Mouse (Mus musculus) limb, embryonic 11.5 days (tissue): ENCODE measurements around the gene Wdr89. TPM values are rescaled to one million over a fixed set of nuclear protein-coding genes. Genes with fewer than 3 reads are reported as not detected.

Experiments used
- ATAC-seq: fragments of 200-750 bp; cut with Nextera tagmentation; 2 replicates; pipeline ENCODE4 v1.8.0; 2017; ENCODE audit warnings: low read depth; ENCODE audit not compliant: insufficient number of reproducible peaks, low FRiP score, low TSS enrichment
- DNase-seq: peaks from one replicate; pipeline ENCODE4 v3.0.0-alpha.2; 2015; ENCODE audit warnings: low spot score
- H3K27ac ChIP-seq: fragments of 300-500 bp; sonication (generic); replicated peaks from 2 replicates; pipeline ENCODE4 v1.5.1; 2014; ENCODE audit warnings: low read depth, mild to moderate bottlenecking, low read length
- H3K27me3 ChIP-seq: fragments of 300-500 bp; sonication (generic); 2 replicates; pipeline ENCODE4 v1.6.1; 2014; ENCODE audit warnings: mild to moderate bottlenecking, low read length, mixed read lengths; ENCODE audit not compliant: control insufficient read depth, insufficient read depth
- H3K36me3 ChIP-seq: fragments of 300-500 bp; sonication (generic); 2 replicates; pipeline ENCODE4 v1.6.1; 2014; ENCODE audit warnings: mild to moderate bottlenecking, low read length, moderate library complexity, mixed read lengths; ENCODE audit not compliant: control insufficient read depth, insufficient read depth
- H3K4me1 ChIP-seq: fragments of 300-500 bp; sonication (generic); 2 replicates; pipeline ENCODE4 v1.6.1; 2014; ENCODE audit warnings: low read length, mixed read lengths; ENCODE audit not compliant: control insufficient read depth, insufficient read depth
- H3K4me2 ChIP-seq: fragments of 300-500 bp; sonication (generic); 2 replicates; pipeline ENCODE4 v1.6.1; 2014; ENCODE audit warnings: low read depth, mild to moderate bottlenecking, moderate library complexity; ENCODE audit not compliant: severe bottlenecking
- H3K4me3 ChIP-seq: fragments of 300-500 bp; sonication (generic); 2 replicates; pipeline ENCODE4 v1.5.1; 2014; ENCODE audit warnings: low read depth, low read length
- H3K9ac ChIP-seq: fragments of 300-500 bp; sonication (generic); 2 replicates; pipeline ENCODE4 v1.6.1; 2014; ENCODE audit warnings: mild to moderate bottlenecking, low read length
- H3K9me3 ChIP-seq: fragments of 300-500 bp; sonication (generic); 2 replicates; pipeline ENCODE4 v1.6.1; 2016; ENCODE audit warnings: low read length; ENCODE audit not compliant: control insufficient read depth
- WGBS: fragments of 180-500 bp; shearing (Covaris S2); extraction: QIAGEN DNeasy Blood & Tissue Kit; methylation state at CpG from one replicate; pipeline ENCODE4 v1.1.7; 2014; 5-methylcytosine and 5-hydroxymethylcytosine counted together
- polyA plus RNA-seq: library from polyadenylated mRNA; unstranded; fragments of >200 nt; fragmentation: Nextera tagmentation; extraction: Ambion mirVana; gene quantifications from 2 replicates; pipeline ENCODE4 v1.2.1, GENCODE M21; 2014

Gene Wdr89
- polyA plus RNA-seq, 1 experiment from 2014 or later = 14.4 TPM

DNA sequence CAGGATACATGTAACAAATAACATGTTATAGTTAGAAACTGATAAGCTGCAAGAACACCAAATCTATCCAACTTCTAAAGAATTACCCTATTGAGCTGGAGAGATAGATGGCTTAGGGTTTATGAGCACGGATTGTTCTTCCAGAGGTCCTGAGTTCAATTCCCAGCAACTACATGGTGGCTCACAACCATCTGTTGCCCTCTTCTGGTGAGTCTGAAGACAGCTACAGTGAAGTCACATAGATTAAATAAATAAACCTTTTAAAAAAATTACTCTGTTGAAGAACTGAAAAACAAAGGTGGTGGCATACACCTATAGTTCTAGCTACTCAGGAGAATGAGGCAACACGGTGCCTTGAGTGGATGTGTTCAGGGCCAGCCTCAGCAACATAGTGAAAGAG is 21.7 kb downstream of the Wdr89 start:
- Histone ChIP-seq H3K9ac (no peak overlapping the region), H3K4me1 (no peaks in the 10 kb centered on the region), H3K27ac (no peak overlapping the region), H3K4me3 (no peak overlapping the region), H3K27me3 (no peaks in the 10 kb centered on the region), H3K4me2 (no peak overlapping the region), H3K36me3 (no peaks in the 10 kb centered on the region), H3K9me3 (no peaks in the 10 kb centered on the region)
- no peak for ATAC-seq
- no peak for DNase-seq
- WGBS = 83% methylated on average over 2 of the region's 2 CpGs

DNA sequence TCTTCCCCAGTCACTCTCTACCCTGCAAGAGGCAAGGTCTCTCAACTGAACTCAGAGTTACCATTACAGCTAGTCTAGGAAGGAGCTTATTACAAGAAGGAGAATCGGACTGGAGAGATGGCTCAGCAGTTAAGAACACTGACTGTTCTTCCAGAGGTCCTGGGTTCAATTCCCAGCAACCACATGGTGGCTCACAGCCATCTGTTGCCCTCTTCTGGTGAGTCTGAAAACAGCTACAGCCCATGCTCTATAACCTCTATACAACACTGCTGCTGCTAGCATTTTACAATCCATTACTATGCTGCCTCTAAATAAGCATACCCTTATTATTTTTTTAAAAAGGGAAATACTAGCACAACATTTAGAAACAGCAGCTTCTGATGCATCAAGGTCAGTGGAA is 23.6 kb downstream of the Wdr89 start:
- Histone ChIP-seq H3K4me1 (no peaks in the 10 kb centered on the region), H3K36me3 (no peaks in the 10 kb centered on the region), H3K27me3 (no peaks in the 10 kb centered on the region), H3K4me3 (no peak overlapping the region), H3K27ac (no peak overlapping the region), H3K9me3 (no peaks in the 10 kb centered on the region), H3K4me2 (no peak overlapping the region), H3K9ac (no peak overlapping the region)
- no peak for DNase-seq
- ATAC-seq = no peak
- 88% methylated on average over 1 of the region's 1 CpGs for WGBS

DNA sequence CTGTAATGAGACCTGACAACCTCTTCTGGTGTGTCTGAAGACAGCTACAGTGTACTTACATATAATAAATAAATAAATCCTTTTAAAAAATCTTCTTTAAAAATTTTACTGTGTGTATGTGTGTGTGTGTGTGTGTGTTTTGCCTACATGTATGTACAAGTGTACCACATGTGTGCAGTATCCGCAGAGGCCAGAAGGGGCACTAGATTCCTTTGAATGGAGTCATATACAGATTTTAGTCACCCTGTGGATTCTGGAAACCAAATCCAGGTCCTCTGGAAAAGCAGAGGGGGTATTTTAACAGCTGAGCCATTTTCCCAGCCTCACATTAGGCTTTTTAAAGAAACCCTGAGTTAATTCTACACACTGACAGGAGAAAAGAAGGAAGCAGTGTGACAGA is 27.6 kb downstream of the Wdr89 start:
- H3K4me3 ChIP-seq = no peak overlapping the region
- H3K9me3 ChIP-seq = no peaks in the 10 kb centered on the region
- no peak overlapping the region for H3K9ac ChIP-seq
- no peaks in the 10 kb centered on the region for H3K36me3 ChIP-seq
- DNase-seq (no peak), ATAC-seq (no peak)
- H3K4me1 ChIP-seq = no peaks in the 10 kb centered on the region
- H3K27me3 ChIP-seq = no peaks in the 10 kb centered on the region
- no peak overlapping the region for H3K4me2 ChIP-seq
- H3K27ac ChIP-seq = no peak overlapping the region
- 86% methylated on average over 1 of the region's 1 CpGs for WGBS

DNA sequence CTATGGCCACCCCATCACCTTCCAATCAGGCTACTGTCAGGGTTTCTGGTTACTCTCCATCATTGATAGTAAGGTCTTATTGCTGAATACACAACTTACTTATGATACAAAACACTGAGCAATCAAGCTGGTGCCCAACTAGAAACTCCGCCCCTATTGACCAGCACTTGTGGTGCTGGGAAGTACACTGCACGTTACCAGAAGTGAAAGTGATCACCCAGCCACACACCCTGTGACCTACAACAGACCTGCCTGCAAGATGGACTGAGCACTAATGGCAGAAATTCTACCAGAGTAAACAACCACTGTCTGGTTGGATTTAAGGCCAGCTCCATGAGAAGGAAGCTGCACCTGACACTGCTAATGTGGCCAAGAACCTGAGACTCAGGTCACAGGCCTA is 31.0 kb downstream of the Wdr89 start:
- Histone ChIP-seq H3K36me3 (no peaks in the 10 kb centered on the region), H3K9ac (no peak overlapping the region), H3K27ac (no peak overlapping the region), H3K4me3 (no peak overlapping the region), H3K9me3 (no peaks in the 10 kb centered on the region), H3K27me3 (no peaks in the 10 kb centered on the region), H3K4me2 (no peak overlapping the region), H3K4me1 (no peaks in the 10 kb centered on the region)
- no peak for DNase-seq
- 94% methylated on average over 2 of the region's 2 CpGs for WGBS
- ATAC-seq = no peak

DNA sequence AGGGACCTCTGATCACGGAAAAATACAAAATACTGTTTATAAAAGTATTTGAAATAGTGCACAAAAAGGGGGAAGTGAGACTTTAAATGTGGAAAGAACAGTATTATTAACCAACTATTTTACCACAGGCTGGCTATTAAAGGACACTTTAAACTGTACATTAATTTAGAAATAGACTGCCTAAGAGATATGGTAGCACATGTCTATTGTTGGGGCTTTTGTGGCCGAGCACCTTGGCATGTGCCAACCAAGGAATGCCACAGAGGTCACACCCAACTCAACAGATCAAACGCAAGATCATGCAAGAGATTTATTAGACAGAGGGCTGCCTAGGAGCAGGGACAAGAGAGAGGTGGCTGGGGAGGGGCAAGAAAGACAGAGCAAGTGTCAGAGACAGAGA is 32.2 kb downstream of the Wdr89 start:
- WGBS = 85% methylated on average over 3 of the region's 3 CpGs
- no peak overlapping the region for H3K9ac ChIP-seq
- ATAC-seq (no peak), DNase-seq (no peak)
- no peaks in the 10 kb centered on the region for H3K9me3 ChIP-seq
- no peaks in the 10 kb centered on the region for H3K4me1 ChIP-seq
- H3K36me3 ChIP-seq = no peaks in the 10 kb centered on the region
- no peaks in the 10 kb centered on the region for H3K27me3 ChIP-seq
- H3K4me3 ChIP-seq = no peak overlapping the region
- H3K27ac ChIP-seq = no peak overlapping the region
- H3K4me2 ChIP-seq = no peak overlapping the region

DNA sequence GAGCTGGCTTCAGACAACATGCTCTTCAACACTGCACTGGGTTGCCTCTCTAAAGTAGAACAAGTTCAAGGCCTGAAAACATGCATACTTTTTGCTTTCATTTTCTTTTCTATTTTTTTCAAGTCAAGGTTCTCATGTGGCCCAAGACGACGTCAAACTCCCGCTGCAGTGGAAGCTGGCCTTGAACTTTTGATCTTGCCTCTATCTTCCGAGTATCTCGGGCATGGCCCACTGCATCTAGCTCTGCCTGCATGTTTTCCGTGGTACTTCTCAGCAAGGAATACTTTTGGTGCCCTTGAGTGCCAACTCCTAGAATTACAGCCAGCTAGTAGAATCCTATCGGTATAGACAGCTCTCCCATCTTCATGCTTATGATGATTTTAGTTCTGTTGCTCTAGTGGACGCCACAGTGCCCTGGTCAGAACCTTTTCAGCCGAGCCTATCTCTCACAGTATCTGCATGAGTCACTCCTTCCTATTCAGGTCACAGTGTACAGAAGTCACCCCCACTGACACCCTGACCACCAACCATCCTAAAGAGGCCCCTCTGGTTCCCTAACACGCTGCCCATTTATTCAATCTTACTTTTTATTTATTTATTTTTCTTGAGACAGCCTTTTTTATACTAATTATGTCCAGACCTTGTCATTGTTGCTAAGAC is 33.4 kb downstream of the Wdr89 start:
- Histone ChIP-seq H3K36me3 (no peaks in the 10 kb centered on the region), H3K27me3 (no peaks in the 10 kb centered on the region), H3K27ac (no peak overlapping the region), H3K9ac (no peak overlapping the region), H3K4me1 (no peaks in the 10 kb centered on the region), H3K9me3 (no peaks in the 10 kb centered on the region), H3K4me2 (no peak overlapping the region), H3K4me3 (no peak overlapping the region)
- 92% methylated on average over 10 of the region's 10 CpGs for WGBS
- ATAC-seq (no peak), DNase-seq (no peak)

DNA sequence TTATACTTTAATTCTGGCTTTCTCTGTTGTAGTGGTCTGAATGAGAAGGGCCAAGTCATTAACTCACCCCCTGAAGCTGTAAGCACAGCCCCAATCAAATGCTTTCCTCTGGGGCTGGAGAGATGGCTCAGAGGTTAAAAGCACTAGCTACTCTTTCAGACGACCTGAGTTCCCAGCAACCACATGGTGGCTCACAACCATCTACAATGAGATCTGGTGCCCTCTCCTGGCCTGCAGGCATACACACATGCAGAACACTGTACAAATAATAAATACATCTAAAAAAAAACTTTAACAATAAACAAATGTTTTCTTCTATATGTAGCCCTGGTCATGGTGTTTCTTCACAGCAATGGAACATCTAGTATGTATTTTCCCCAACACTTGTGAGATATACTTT is 39.7 kb downstream of the Wdr89 start:
- 82% methylated on average over 1 of the region's 1 CpGs for WGBS

DNA sequence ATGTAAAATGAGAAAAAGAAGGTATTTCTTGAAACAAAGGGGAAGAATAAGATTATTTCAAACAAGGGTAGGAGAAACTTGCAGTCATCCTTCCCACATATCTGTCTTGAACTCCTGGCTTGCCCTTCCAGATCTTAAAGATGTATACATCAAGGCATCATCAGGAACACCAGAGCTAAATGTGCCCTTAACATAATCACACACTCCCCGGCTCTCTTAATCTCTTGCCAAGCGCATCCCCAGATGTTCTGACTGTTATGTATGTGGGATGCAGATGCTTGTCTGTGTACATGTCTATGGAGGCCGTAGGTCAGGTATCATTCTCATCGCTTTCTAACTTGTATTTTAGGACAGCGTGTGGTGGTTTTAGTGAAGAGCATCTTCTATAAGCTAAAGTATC is 46.0 kb downstream of the Wdr89 start:
- H3K27me3 ChIP-seq = no peaks in the 10 kb centered on the region
- H3K4me1 ChIP-seq = no peaks in the 10 kb centered on the region
- no peak overlapping the region for H3K27ac ChIP-seq
- 92% methylated on average over 5 of the region's 5 CpGs for WGBS
- no peaks in the 10 kb centered on the region for H3K36me3 ChIP-seq
- H3K9me3 ChIP-seq = no peaks in the 10 kb centered on the region
- ATAC-seq = no peak
- no peak for DNase-seq
- no peak overlapping the region for H3K4me3 ChIP-seq
- no peak overlapping the region for H3K9ac ChIP-seq
- H3K4me2 ChIP-seq = no peak overlapping the region

More for the DNA sequence above, 39.7 kb downstream of the Wdr89 start:
- H3K9ac ChIP-seq = no peak overlapping the region
- no peak for DNase-seq
- H3K9me3 ChIP-seq = no peaks in the 10 kb centered on the region
- H3K4me3 ChIP-seq = no peak overlapping the region
- no peaks in the 10 kb centered on the region for H3K4me1 ChIP-seq
- no peaks in the 10 kb centered on the region for H3K36me3 ChIP-seq
- no peak for ATAC-seq
- H3K4me2 ChIP-seq = no peak overlapping the region
- no peak overlapping the region for H3K27ac ChIP-seq
- H3K27me3 ChIP-seq = no peaks in the 10 kb centered on the region

DNA sequence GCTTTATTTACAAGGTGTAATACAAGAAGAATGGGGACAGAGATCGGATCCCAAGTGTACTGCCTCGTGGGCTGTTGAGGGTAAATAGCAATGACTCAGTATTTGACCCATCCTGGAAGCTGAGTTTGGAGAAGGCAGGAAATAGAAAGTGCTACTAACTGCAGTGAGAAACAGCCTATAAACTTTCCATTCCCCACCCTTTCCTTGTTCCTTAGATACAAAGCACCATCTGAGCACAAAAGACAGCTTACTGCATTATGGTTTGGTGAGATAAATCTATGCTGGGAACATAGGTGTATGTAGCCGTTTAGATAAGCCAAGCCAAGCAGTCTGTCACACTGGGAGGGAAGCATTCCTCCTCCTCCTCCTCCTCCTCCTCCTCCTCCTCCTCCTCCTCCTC is 46.5 kb downstream of the Wdr89 start:
- Histone ChIP-seq H3K4me1 (no peaks in the 10 kb centered on the region), H3K27me3 (no peaks in the 10 kb centered on the region), H3K4me2 (no peak overlapping the region), H3K9ac (no peak overlapping the region), H3K27ac (no peak overlapping the region), H3K9me3 (no peaks in the 10 kb centered on the region), H3K36me3 (no peaks in the 10 kb centered on the region), H3K4me3 (no peak overlapping the region)
- WGBS = 67% methylated on average over 3 of the region's 3 CpGs
- no peak for DNase-seq
- ATAC-seq = no peak
